Mouse (Mus musculus) liver, embryonic 18 days (tissue): ENCODE measurements around the gene Gm813. TPM values are rescaled to one million over a fixed set of nuclear protein-coding genes. Genes with fewer than 3 reads are reported as not detected.

Source experiments
- polyA plus RNA-seq: library from polyadenylated mRNA; depleted of rRNA; stranded (reverse); fragments of >200 nt; gene quantifications from 2 replicates; pipeline ENCODE4 v1.2.3, GENCODE M21; 2012; rRNA removed

Gene Gm813
- not detected in 2 replicates for polyA plus RNA-seq

GRCm38 (mm10) chr16:58616878-58617277 lies at the start of gene Gm813:
TSS of gene Gm813 (minus strand) at chr16:58616978.

GRCm38 (mm10) chr16:58638689-58639175 lies 22.0 kb upstream of the Gm813 start, which contains the start of gene E330017A01Rik:
TSS of gene E330017A01Rik (minus strand) at chr16:58638739.

Other genes with a start within 250 kb of the Gm813 start
- gene Dcbld2, start 208.5 kb downstream of the Gm813 start, polyA plus RNA-seq, result 1.6 and 1.7 TPM in 2 replicates
- 6.7 and 7.3 TPM in 2 replicates for gene St3gal6, start 92.7 kb downstream of the Gm813 start, polyA plus RNA-seq
- not detected in 2 replicates for gene E330017A01Rik, start 21.8 kb upstream of the Gm813 start, polyA plus RNA-seq
- 157 and 174 TPM in 2 replicates for gene Cpox, start 53.3 kb upstream of the Gm813 start, polyA plus RNA-seq
- gene Gpr15, start 102.1 kb upstream of the Gm813 start, polyA plus RNA-seq, result 0.14 and 0.16 TPM in 2 replicates
- 16.7 and 17.5 TPM in 2 replicates for gene Cldnd1, start 110.9 kb upstream of the Gm813 start, polyA plus RNA-seq
- gene Olfr172, start 146.2 kb upstream of the Gm813 start, polyA plus RNA-seq, result not detected in 2 replicates
- gene Olfr173, start 183.3 kb upstream of the Gm813 start, polyA plus RNA-seq, result not detected in 2 replicates
- gene Olfr175-ps1, start 209.8 kb upstream of the Gm813 start, polyA plus RNA-seq, result not detected in 2 replicates